Mouse (Mus musculus) monocyte, adult 5-6 weeks (primary cell): ENCODE results near the gene Taf1b. TPM values are rescaled to one million over a fixed set of nuclear protein-coding genes. Genes with fewer than 3 reads are reported as not detected.

Experiments
- ATAC-seq: fragments of 153-309, 156-312 bp; replicated peaks from 2 replicates; pipeline ENCODE4 v1.8.0; 2017; ENCODE audit warnings: mild to moderate bottlenecking; ENCODE audit not compliant: low TSS enrichment, insufficient number of reproducible peaks, severe bottlenecking, poor library complexity, low FRiP score
- total RNA-seq: library from RNA; stranded (forward); fragments of 200-1000, 200-491, 200-594 nt; gene quantifications from 3 replicates; pipeline ENCODE4 v1.2.3, GENCODE M21; 2017

Taf1b gene
- total RNA-seq, 1 experiment from 2014 or later = 57.4 TPM

DNA sequence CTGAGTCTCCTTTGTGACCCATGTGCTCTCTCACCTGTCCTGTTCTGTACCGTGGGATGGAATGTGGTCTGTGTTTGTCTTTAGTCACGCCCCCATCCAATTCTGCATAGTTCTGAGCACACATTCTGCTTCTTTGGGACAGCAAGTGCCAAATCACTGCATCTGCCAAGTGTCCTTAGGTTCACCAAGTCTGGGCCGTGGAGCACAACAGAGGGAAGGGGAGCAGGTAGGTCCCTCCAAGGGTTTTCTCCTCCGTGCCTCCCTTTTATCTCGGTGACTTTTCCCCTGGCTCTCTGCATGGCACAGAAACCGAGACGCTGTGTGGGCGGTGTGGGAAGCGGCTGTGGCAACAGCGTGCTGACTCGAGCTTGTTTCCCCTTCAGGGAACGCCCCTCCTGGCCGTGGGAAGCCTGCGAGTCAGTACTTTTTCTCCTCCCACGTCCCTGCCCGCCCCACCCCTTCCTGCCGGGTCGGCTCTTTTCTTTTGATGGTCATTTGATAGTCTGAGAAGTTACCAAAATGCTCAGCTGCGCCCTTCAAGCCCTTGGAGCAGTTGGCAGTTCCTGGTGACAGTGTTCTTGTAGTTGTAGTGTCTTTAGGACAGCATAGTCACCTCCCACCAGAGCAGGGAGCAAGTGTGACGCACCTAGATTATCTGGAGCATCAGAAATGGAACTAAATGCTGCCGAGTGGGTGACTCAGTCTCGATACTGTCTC is 95.0 kb downstream of the Taf1b start:
- peak; percentile 88 for ATAC-seq

DNA sequence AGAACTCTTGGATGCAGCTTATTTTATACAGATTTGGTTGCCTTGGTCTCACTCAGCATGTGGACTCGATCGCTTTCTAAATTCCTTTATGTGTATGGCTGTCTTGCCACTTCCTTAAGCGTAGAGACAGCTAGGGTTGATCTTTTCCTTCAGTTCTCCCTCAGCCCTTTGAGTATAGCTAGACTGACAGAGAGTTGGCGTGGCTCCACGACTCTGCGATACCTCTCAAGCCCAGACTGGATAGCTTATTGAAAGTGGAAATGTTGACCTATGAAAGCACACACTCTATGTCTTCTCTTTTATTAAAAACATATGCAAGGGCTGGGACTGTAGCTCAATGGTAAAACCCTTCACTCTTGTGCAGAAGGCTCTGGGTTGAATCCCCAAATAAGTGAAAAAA is 99.2 kb downstream of the Taf1b start:
- ATAC-seq = no peak

DNA sequence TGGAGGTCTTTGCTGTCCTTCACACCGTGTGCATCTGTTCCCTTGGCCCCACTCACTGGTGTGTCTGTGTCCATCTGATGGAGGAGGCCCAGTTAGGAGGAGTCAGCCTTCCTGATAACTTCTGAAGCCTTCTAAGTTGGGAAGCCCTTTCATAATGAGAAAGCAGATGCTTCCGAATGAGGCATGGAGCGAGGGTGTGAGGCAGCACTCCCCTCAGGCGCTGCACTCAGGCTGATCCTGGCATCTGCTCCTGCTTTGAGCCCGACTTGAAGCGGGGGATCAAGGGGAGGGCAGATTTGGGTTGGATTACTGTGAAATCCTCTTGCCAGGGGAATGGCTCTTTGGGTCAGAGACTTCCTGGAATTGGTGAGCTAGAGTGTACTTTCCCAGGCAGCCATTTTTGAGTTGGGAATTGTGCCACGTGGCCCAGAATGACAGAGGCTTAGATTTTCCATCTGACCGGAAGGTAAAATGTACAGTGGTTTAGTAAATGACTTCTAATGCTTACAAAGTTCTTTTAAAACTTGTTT is 101.3 kb downstream of the Taf1b start:
- no peak for ATAC-seq

DNA sequence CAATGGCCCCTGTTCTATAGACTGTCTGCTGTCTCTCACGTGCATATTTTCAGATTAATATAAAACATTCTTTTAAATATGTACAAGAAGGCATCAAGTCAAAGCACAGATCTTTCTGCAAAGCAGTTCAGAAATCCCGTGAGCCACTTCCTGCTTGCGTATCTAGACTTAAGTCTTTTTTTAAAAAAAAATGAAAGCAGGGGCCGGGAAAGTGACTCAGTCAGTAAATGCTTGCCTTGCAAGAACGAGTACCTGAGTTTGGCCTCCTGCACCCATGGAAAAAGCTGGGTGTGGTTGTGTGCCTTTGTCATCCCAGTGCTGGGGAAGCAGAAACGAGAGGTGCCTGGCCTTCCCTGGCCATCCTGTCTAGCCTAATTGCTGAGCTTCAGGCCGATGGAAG is 101.9 kb downstream of the Taf1b start:
- no peak for ATAC-seq

DNA sequence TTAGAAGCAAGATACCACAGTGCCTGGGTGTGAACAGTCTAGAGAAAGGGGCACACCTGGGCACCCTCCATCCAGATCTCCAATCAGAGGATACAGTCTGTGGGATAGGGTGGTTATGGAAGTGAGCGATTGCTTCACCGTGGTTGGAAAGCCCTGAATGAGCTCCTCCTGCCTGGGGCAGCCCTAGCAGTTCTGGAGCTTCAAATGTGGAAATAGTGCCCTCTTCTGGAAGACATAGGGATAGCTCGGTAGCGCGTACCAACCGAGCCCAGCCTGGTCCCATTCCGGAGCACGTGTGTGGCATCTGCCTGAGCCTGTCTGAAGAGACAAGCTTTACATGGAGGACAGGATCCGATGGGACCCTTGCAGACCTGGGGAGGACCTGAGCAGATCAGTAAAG is 102.6 kb downstream of the Taf1b start:
- ATAC-seq = peak; percentile 86

DNA sequence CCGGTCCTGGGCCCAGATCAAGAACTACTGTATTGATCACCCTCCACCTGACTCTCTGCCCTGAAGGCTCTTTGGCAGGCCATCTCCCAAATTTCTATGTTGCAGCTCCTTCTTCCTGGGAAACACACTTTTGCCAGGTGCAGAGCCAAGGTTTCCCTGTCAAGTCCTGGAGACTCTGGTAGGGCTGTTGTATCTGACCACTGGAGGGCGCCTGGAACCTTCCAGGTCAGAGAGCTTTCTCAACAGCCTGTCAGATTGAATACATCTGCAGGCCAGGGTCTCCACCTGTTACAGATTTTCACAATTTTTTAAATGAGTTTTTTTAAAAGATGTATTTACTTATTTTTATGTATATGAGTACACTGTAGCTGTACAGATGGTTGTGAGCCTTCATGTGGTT is 105.1 kb downstream of the Taf1b start:
- ATAC-seq = no peak

DNA sequence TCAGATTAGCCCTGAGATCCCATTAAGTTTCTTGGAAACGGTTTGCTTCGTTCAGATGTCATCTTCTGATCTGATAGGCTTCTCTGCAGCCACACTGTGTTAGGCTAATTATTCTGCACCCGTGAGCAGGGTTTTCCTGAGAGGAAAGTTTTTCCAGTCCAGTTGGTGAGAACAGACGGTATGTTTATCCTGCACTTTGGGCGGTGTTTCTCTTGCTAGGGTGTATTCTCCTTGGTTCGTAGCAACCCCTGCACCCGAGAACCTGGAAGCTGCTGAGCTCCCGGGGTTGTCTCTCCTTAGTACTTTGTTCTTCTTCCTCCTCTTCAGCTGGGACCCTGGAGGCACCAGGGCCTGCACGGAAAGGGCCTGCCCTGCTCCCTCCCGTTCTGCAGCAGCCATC is 108.0 kb downstream of the Taf1b start:
- ATAC-seq = no peak

Other genes starting within 250 kb of the Taf1b start
- 0.29 to 3.6 TPM (median 1.4 TPM) in 3 replicates for gene Grhl1, start 73.9 kb downstream of the Taf1b start, total RNA-seq
- gene Klf11, start 152.9 kb downstream of the Taf1b start, total RNA-seq = 27.5 to 35.9 TPM (median 31.5 TPM) in 3 replicates
- gene Cys1, start 183.5 kb downstream of the Taf1b start, total RNA-seq = not detected in 3 replicates
- gene Rrm2, start 209.9 kb downstream of the Taf1b start, total RNA-seq = 5.4 to 11.1 TPM (median 6.5 TPM) in 3 replicates